9 mouse cellular contexts compared by ENCODE assay signal in the genomic region with DNA sequence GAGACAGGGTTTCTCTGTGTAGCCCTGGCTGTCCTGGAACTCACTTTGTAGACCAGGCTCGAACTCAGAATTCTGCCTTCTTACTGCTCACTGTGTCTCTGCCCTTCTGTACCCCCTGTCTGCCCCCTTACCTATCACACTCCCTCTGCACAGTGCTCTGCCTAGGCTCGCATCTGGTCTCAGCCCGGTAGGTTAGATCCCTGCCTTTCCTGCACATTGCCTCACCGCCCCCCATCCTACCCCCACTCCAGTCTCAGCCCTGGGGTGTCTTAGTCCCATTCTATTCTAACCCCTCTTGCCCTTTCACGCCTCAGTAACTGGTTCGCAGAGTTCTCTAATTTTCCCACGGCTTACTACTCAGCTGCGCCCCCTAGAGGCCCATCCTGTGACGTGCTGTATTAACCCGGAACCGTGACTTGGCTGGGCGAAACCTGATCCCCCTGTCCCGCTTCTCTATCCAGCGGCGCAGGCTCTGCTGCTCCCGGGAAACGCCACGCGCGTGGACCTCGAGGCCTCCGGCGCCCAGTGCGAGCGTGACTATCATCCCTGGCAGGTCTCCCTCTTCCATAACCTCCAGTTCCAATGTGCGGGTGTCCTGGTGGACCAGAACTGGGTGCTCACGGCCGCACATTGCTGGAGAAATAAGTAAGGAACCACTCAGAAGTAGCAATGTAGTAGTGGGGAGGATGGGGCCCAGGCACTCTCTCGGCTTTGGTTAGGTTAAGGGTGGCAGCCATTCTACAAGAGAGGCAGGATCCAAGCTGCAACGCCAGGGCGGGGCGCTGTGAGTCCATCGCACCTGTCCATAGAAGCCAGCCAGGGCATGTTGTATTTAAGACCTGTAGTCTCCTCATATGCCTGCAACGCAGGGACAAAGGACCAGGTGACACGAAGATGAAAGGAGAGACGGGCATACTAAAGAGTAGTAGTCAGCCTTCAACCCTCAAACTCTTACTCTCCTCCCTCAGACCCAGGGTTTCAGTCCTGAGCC. TPM values are rescaled to one million over a fixed set of nuclear protein-coding genes. Genes with fewer than 3 reads are reported as not detected.
DNase-seq lines count a peak whose midpoint lies in the region; ATAC-seq lines count a peak whose summit lies in the region.
"Had no signal": no experiment of that assay in that cellular context is flagged by ENCODE, and none has a peak within 500 bp of the region (broad histone marks: within the 10 kb centered on the region; RNA-seq: fewer than 3 reads in every experiment).

No protein-coding gene starts in this region.

- peak; percentile 86 for DNase-seq in ES-CJ7 (ENCODE audit: low read depth, low spot score)
- DNase-seq in c-Kit-positive CD71-positive TER-119-positive erythroid progenitor cells, embryonic 14.5 days (ENCODE audit: low spot score) = peak; percentile 44
- DNase-seq in forelimb bud, embryonic 11.5 days (ENCODE audit: low read depth, low spot score) = peak; percentile 85
- DNase-seq in hindbrain, embryonic 11.5 days (ENCODE audit: low spot score) = peak; percentile 95
- DNase-seq in layer of hippocampus, postnatal 14 days (ENCODE audit: low spot score in 2 of 2) = peak; percentile 64 to 71
- DNase-seq in lung, postnatal 36 days = peak; percentile 92
- peak; percentile 62 for DNase-seq in retina, postnatal 7 days (ENCODE audit: low read depth, low spot score)
- peak; percentile 51 for DNase-seq in urinary bladder, postnatal 10 days (ENCODE audit: low spot score)

- ATAC-seq in hindbrain, embryonic 11.5 days (ENCODE audit: low FRiP score) = peak; percentile 82

- no peaks in the 10 kb centered on the region for H3K27me3 ChIP-seq in hindbrain, embryonic 11.5 days (ENCODE audit: control insufficient read depth, insufficient read depth, low read length)

- no peak overlapping the region for H3K27ac ChIP-seq in hindbrain, embryonic 11.5 days (ENCODE audit: low read depth, low read length)

- H3K9ac ChIP-seq in hindbrain, embryonic 11.5 days (ENCODE audit: low read depth, low read length) = peak overlapping the region; percentile 43; the same call in 1 of the 2 replicates

- no peaks in the 10 kb centered on the region for H3K36me3 ChIP-seq in hindbrain, embryonic 11.5 days (ENCODE audit: control insufficient read depth, insufficient read depth, low read length)

- H3K9me3 ChIP-seq in hindbrain, embryonic 11.5 days (ENCODE audit: control insufficient read depth, low read length) = no peaks in the 10 kb centered on the region

- H3K4me3 ChIP-seq in hindbrain, embryonic 11.5 days (ENCODE audit: low read depth, low read length) = peak overlapping the region; percentile 6; the same call in 1 of the 2 replicates

- H3K4me1 ChIP-seq in hindbrain, embryonic 11.5 days (replicated peaks; ENCODE audit: control insufficient read depth, insufficient read depth, low read length) = no peaks in the 10 kb centered on the region

- 6% methylated on average over 36 of the region's 36 CpGs for WGBS in hindbrain, embryonic 11.5 days

- peak overlapping the region; percentile 45 for H3K4me2 ChIP-seq in hindbrain, embryonic 11.5 days (replicated peaks; ENCODE audit: low read depth, low read length)

RNA-seq across cellular contexts. Expression of a gene that starts 1.7 kb away (rescaled TPM):
- 0.32 and 0.53 TPM in 2 replicates for polyA plus RNA-seq in hindbrain, embryonic 11.5 days (2014; fragmentation: Nextera tagmentation; extraction: Ambion mirVana)
- under 1 TPM; 0.55 to 0.93 TPM for total RNA-seq in layer of hippocampus, postnatal 14 days (2021)

RNA-seq across cellular contexts. Expression of a gene that starts 8.2 kb away (rescaled TPM):
- 0.14 TPM in 1 of 2 replicates, not detected in the other for polyA plus RNA-seq in hindbrain, embryonic 11.5 days (2014; fragmentation: Nextera tagmentation; extraction: Ambion mirVana)
- not detected for total RNA-seq in layer of hippocampus, postnatal 14 days (2021)
- total RNA-seq: layer of hippocampus, adult 8-10 months had no signal

RNA-seq across cellular contexts. Expression of a gene that starts 9.1 kb away (rescaled TPM):
- polyA plus RNA-seq in hindbrain, embryonic 11.5 days (2014; fragmentation: Nextera tagmentation; extraction: Ambion mirVana) = 0.23 TPM in 1 of 2 replicates, not detected in the other
- total RNA-seq in layer of hippocampus, postnatal 14 days (2021) = under 1 TPM in 1 of 2 experiments, not detected in 1; 0.43 TPM

RNA-seq across cellular contexts. Expression of a gene that starts 13.9 kb away (rescaled TPM):
- polyA plus RNA-seq in hindbrain, embryonic 11.5 days (2014; fragmentation: Nextera tagmentation; extraction: Ambion mirVana) = not detected in 2 replicates
- not detected for total RNA-seq in layer of hippocampus, postnatal 14 days (2021)
- total RNA-seq: layer of hippocampus, adult 8-10 months had no signal

RNA-seq across cellular contexts. Expression of a gene that starts 14.8 kb away (rescaled TPM):
- 10.9 and 11.0 TPM in 2 replicates for polyA plus RNA-seq in hindbrain, embryonic 11.5 days (2014; fragmentation: Nextera tagmentation; extraction: Ambion mirVana)
- total RNA-seq in layer of hippocampus, postnatal 14 days (2021) = 10 to 100 TPM; 25.3 to 25.9 TPM

Comparison
In these comparisons a context has a peak if more than half of its experiments do, and no peak if none do; other contexts are left out.
1. DNase-seq: peak in every context shown above with its lines; median percentile 95 in hindbrain, embryonic 11.5 days; 92 in lung, postnatal 36 days; 86 in ES-CJ7; 85 in forelimb bud, embryonic 11.5 days; 68 in layer of hippocampus, postnatal 14 days; 62 in retina, postnatal 7 days; 51 in urinary bladder, postnatal 10 days; 44 in c-Kit-positive CD71-positive TER-119-positive erythroid progenitor cells, embryonic 14.5 days.